Mouse (Mus musculus) liver, adult 2 months (tissue): ENCODE results near the gene Wnk2.

Experiments
- CTCF ChIP-seq: fragments of 200-500 bp; IDR thresholded peaks from 2 replicates; pipeline ENCODE4 v1.5.1; 2011; ENCODE audit warnings: low read depth, low read length, control low read depth
- POLR2A ChIP-seq: fragments of 200-500 bp; IDR thresholded peaks from 2 replicates; pipeline ENCODE4 v1.6.1; 2011; ENCODE audit warnings: low read length, control low read depth; ENCODE audit not compliant: insufficient read depth; ENCODE audit errors: extremely low read depth

GRCm38 (mm10) chr13:49144451-49144850, 3.4 kb downstream of the Wnk2 start:
- TF ChIP-seq CTCF (no peak), POLR2A (no peak)
